Mouse (Mus musculus): ENCODE results near the gene Vps45. TPM values are rescaled to one million over a fixed set of nuclear protein-coding genes. Genes with fewer than 3 reads are reported as not detected.

Gene Vps45
- total RNA-seq, 2 experiments from 2014 or later: 46.4 to 46.7 TPM

Other genes starting within 250 kb of the Vps45 start
- 10 to 100 TPM; 64.4 to 64.7 TPM for gene Rprd2, start 239.6 kb downstream of the Vps45 start, total RNA-seq (2021)
- gene Prpf3, start 202.6 kb downstream of the Vps45 start, total RNA-seq (2021): 10 to 100 TPM; 30.1 to 32.8 TPM
- gene Mrps21, start 186.9 kb downstream of the Vps45 start, total RNA-seq (2021): 100 to 1,000 TPM; 163 to 166 TPM
- 10 to 100 TPM; 10.0 to 17.0 TPM for gene Ciart, start 176.2 kb downstream of the Vps45 start, total RNA-seq (2021)
- gene BC028528, start 166.5 kb downstream of the Vps45 start, total RNA-seq (2021): 1 to 10 TPM; 3.6 to 6.3 TPM
- 10 to 100 TPM; 62.7 to 64.4 TPM for gene Aph1a, start 164.5 kb downstream of the Vps45 start, total RNA-seq (2021)
- gene Car14, start 153.8 kb downstream of the Vps45 start, total RNA-seq (2021): 1 to 10 TPM; 6.0 to 7.8 TPM
- gene Anp32e, start 129.2 kb downstream of the Vps45 start, total RNA-seq (2021): 100 to 1,000 TPM in 1 of 2 experiments, 10 to 100 TPM in 1; 95.1 to 109 TPM
- gene Plekho1, start 62.5 kb downstream of the Vps45 start, total RNA-seq (2021): 10 to 100 TPM; 73.6 to 81.9 TPM
- 10 to 100 TPM; 37.0 to 38.1 TPM for gene Otud7b, start 46.1 kb upstream of the Vps45 start, total RNA-seq (2021)
- 1 to 10 TPM; 6.9 to 8.5 TPM for gene Mtmr11, start 103.5 kb upstream of the Vps45 start, total RNA-seq (2021)
- gene Sf3b4, start 113.9 kb upstream of the Vps45 start, total RNA-seq (2021): 10 to 100 TPM; 48.6 to 50.3 TPM
- gene Sv2a, start 122.7 kb upstream of the Vps45 start, total RNA-seq (2021): 100 to 1,000 TPM; 429 to 445 TPM
- gene Bola1, start 161.2 kb upstream of the Vps45 start, total RNA-seq (2021): 10 to 100 TPM; 12.3 to 16.2 TPM
- 10 to 100 TPM; 16.5 to 17.3 TPM for gene Hist2h2ab, start 161.4 kb upstream of the Vps45 start, total RNA-seq (2021)
- 10 to 100 TPM; 30.9 to 38.1 TPM for gene Hist2h2ac, start 162.4 kb upstream of the Vps45 start, total RNA-seq (2021)
- 1 to 10 TPM; 5.3 to 6.8 TPM for gene Hist2h2be, start 162.7 kb upstream of the Vps45 start, total RNA-seq (2021)
- gene Hist2h3c2, start 180.7 kb upstream of the Vps45 start, total RNA-seq (2021): 1 to 10 TPM; 3.8 to 4.1 TPM
- 100 to 1,000 TPM; 239 to 244 TPM for gene Hist2h2aa2, start 181.8 kb upstream of the Vps45 start, total RNA-seq (2021)
- gene Hist2h2aa1, start 187.0 kb upstream of the Vps45 start, total RNA-seq (2021): 1 to 10 TPM in 1 of 2 experiments, not detected in 1; 2.9 TPM
- gene Hist2h3c1, start 188.2 kb upstream of the Vps45 start, total RNA-seq (2021): not detected
- 10 to 100 TPM; 36.9 to 40.6 TPM for gene Hist2h4, start 204.8 kb upstream of the Vps45 start, total RNA-seq (2021)
- gene Hist2h3b, start 210.2 kb upstream of the Vps45 start, total RNA-seq (2021): 10 to 100 TPM; 51.9 to 52.0 TPM
- 100 to 1,000 TPM; 210 to 215 TPM for gene Hist2h2bb, start 211.3 kb upstream of the Vps45 start, total RNA-seq (2021)
- gene Fcgr1, start 235.5 kb upstream of the Vps45 start, total RNA-seq (2021): 1 to 10 TPM; 2.6 to 2.8 TPM